Mouse (Mus musculus) heart, embryonic 16.5 days (tissue): ENCODE measurements around the gene Sync. TPM values are rescaled to one million over a fixed set of nuclear protein-coding genes. Genes with fewer than 3 reads are reported as not detected.

ENCODE experiments used
- ATAC-seq: fragments of 200-750 bp; cut with Nextera tagmentation; replicated peaks from 2 replicates; pipeline ENCODE4 v1.8.0; 2017; ENCODE audit warnings: moderate number of reproducible peaks; ENCODE audit not compliant: insufficient read depth, low FRiP score; ENCODE audit errors: extremely low read depth
- H3K27ac ChIP-seq: fragments of 300-500 bp; sonication (generic); 2 replicates; pipeline ENCODE4 v1.5.1; 2014; ENCODE audit warnings: mild to moderate bottlenecking, low read length, control low read depth, moderate library complexity
- H3K27me3 ChIP-seq: fragments of 300-500 bp; sonication (generic); 2 replicates; pipeline ENCODE4 v1.6.1; 2014; ENCODE audit warnings: low read length, mixed read lengths; ENCODE audit not compliant: control insufficient read depth, insufficient read depth
- H3K36me3 ChIP-seq: fragments of 300-500 bp; sonication (generic); 2 replicates; pipeline ENCODE4 v1.6.1; 2014; ENCODE audit not compliant: control insufficient read depth, insufficient read depth
- H3K4me1 ChIP-seq: fragments of 300-500 bp; sonication (generic); 2 replicates; pipeline ENCODE4 v1.6.1; 2014; ENCODE audit warnings: low read length, mixed read lengths; ENCODE audit not compliant: control insufficient read depth, insufficient read depth
- H3K4me2 ChIP-seq: fragments of 300-500 bp; sonication (generic); 2 replicates; pipeline ENCODE4 v1.6.1; 2014; ENCODE audit warnings: low read depth, mild to moderate bottlenecking, control low read depth, low read length
- H3K4me3 ChIP-seq: fragments of 300-500 bp; sonication (generic); 2 replicates; pipeline ENCODE4 v1.5.1; 2014; ENCODE audit warnings: mild to moderate bottlenecking, control low read depth, low read length
- H3K9ac ChIP-seq: fragments of 300-500 bp; sonication (generic); 2 replicates; pipeline ENCODE4 v1.6.1; 2014; ENCODE audit warnings: low read length, control low read depth
- H3K9me3 ChIP-seq: fragments of 300-500 bp; sonication (generic); replicated peaks from 2 replicates; pipeline ENCODE4 v1.6.1; 2016; ENCODE audit warnings: low read length; ENCODE audit not compliant: control insufficient read depth
- WGBS: fragments of 180-500 bp; shearing (Covaris S2); extraction: QIAGEN DNeasy Blood & Tissue Kit; methylation state at CpG from one replicate; pipeline ENCODE4 v1.1.7; 2014; 5-methylcytosine and 5-hydroxymethylcytosine counted together
- polyA plus RNA-seq: library from polyadenylated mRNA; unstranded; fragments of >200 nt; fragmentation: Nextera tagmentation; extraction: Ambion mirVana; gene quantifications from 2 replicates; pipeline ENCODE4 v1.2.1, GENCODE M21; 2015

The Sync gene
- polyA plus RNA-seq, 1 experiment from 2014 or later: 1.9 TPM

DNA sequence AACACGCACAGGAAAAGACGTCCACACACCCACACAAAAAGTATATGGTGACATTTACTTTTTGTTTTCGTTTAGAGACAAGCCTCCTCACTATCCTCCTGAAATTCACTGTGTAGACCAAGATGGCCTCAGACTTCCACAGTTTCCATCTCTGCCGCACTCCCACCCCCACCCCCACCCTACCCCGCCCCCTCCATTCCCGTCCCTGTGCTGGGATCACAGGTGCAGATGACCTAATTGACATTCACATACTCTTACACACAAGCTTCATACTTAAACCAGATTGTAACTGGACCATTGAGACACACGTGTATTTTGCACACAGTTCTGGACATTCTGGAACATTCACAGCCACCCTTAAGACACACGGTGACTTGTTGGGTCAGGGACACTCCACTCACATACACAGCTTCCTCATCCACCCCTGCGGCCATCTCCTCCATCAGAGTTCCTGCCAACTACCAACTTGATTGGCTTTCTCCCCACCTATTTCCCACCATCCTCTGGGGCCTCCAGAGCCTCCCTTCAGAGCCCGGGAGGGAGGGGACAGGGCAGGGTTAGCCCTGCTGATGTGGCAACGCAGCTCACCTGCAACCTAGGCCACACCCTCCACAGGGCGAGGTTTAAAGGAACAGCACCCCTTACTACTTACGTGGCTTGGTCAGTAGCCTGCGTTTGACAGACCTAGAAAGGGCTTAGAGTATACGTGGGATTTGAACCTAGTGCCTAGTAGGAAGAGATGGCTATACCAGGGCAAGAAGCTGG lies 15.2 kb upstream of the Sync start:
- H3K4me1 ChIP-seq: 0 out of 2 replicates have a peak, but pooled peaks cover 5% of the 10 kb centered on the region
- no peak for ATAC-seq
- H3K9ac ChIP-seq: no peak overlapping the region
- no peaks in the 10 kb centered on the region for H3K9me3 ChIP-seq
- no peak overlapping the region for H3K27ac ChIP-seq
- no peaks in the 10 kb centered on the region for H3K27me3 ChIP-seq
- H3K36me3 ChIP-seq: no peaks in the 10 kb centered on the region
- peak overlapping the region; percentile 33 for H3K4me2 ChIP-seq
- no peak overlapping the region for H3K4me3 ChIP-seq
- 18% methylated on average over 15 of the region's 15 CpGs for WGBS

- peak; percentile 57; the same call in 1 of the 2 replicates for ATAC-seq
- H3K36me3 ChIP-seq: no peaks in the 10 kb centered on the region
- H3K27me3 ChIP-seq: no peaks in the 10 kb centered on the region
- peak overlapping the region; percentile 33 for H3K4me2 ChIP-seq
- H3K27ac ChIP-seq: no peak overlapping the region
- no peak overlapping the region for H3K9ac ChIP-seq
- 24% methylated on average over 5 of the region's 5 CpGs for WGBS
- H3K9me3 ChIP-seq: no peaks in the 10 kb centered on the region
- 0 out of 2 replicates have a peak, but pooled peaks cover 5% of the 10 kb centered on the region for H3K4me1 ChIP-seq
- H3K4me3 ChIP-seq: no peak overlapping the region
Measured at GRCm38 (mm10) chr4:129272756-129273046, 14.7 kb upstream of the Sync start.

- H3K27me3 ChIP-seq: no peaks in the 10 kb centered on the region
- peak; percentile 63 for ATAC-seq
- H3K4me3 ChIP-seq: no peak overlapping the region
- H3K9ac ChIP-seq: 0 out of 2 replicates have a peak overlapping the region, but pooled peaks have one; percentile 16
- no peaks in the 10 kb centered on the region for H3K36me3 ChIP-seq
- H3K4me2 ChIP-seq: no peak overlapping the region
- 0 out of 2 replicates have a peak, but pooled peaks cover 5% of the 10 kb centered on the region for H3K4me1 ChIP-seq
- 1% methylated on average over 18 of the region's 18 CpGs for WGBS
- H3K27ac ChIP-seq: no peak overlapping the region
- H3K9me3 ChIP-seq: no peaks in the 10 kb centered on the region
Measured at GRCm38 (mm10) chr4:129276453-129276865, 11.0 kb upstream of the Sync start.

DNA sequence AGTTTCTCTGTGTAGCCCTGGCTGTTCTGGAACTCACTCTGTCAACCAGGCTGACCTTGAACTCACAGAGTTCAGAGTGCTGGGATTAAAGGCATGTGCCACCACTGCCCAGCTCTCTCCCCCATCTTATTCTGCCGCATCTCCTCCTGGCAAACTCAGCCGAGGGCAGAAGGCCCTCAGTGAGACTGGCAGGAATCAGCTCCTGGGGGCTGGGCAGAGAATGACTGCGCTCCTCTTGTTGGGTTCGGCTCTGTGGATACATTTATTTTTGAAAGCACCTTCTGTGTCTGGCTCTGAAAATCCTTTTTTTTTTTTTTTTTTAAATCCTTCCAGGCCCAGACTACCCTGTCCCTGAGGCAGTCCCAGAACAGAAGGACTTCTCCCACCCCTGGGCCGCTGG lies 4.6 kb upstream of the Sync start:
- Histone ChIP-seq H3K9me3 (no peaks in the 10 kb centered on the region), H3K27me3 (peaks cover 6% of the 10 kb centered on the region), H3K9ac (no peak overlapping the region), H3K4me1 (peaks cover 8% of the 10 kb centered on the region), H3K27ac (no peak overlapping the region), H3K36me3 (no peaks in the 10 kb centered on the region), H3K4me3 (no peak overlapping the region), H3K4me2 (no peak overlapping the region)
- no peak for ATAC-seq
- 79% methylated on average over 5 of the region's 5 CpGs for WGBS

GRCm38 (mm10) chr4:129283226-129283625 lies 4.2 kb upstream of the Sync start:
- no peak for ATAC-seq
- H3K4me1 ChIP-seq: peaks cover 12% of the 10 kb centered on the region
- 84% methylated on average over 5 of the region's 5 CpGs for WGBS
- H3K27me3 ChIP-seq: peaks cover 6% of the 10 kb centered on the region
- no peak overlapping the region for H3K4me2 ChIP-seq
- no peaks in the 10 kb centered on the region for H3K36me3 ChIP-seq
- H3K9me3 ChIP-seq: no peaks in the 10 kb centered on the region
- H3K4me3 ChIP-seq: no peak overlapping the region
- no peak overlapping the region for H3K27ac ChIP-seq
- no peak overlapping the region for H3K9ac ChIP-seq

DNA sequence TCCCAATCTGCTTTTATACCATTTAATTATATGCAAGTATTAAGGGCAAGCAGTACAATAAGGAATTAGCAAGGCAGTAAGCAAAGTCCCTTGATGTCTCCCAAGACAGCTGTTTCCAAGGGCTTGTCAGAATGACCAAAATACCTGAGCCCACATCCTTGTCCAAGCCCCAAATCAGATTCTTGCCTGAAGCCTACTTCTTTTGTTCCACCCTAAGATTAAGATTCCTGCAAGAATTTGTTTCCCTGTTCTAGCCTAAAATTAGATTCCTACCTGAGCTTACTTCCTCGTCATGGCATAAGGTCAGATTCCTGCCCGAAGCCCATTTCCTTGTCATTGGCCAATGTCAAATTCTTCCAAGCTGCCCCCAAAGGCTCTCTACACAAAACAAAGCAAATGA lies 2.7 kb upstream of the Sync start:
- Histone ChIP-seq H3K4me2 (no peak overlapping the region), H3K27ac (no peak overlapping the region), H3K4me1 (peaks cover 13% of the 10 kb centered on the region), H3K27me3 (peaks cover 10% of the 10 kb centered on the region), H3K9ac (no peak overlapping the region), H3K4me3 (no peak overlapping the region), H3K9me3 (no peaks in the 10 kb centered on the region), H3K36me3 (no peaks in the 10 kb centered on the region)
- WGBS: 76% methylated on average over 2 of the region's 2 CpGs
- no peak for ATAC-seq

GRCm38 (mm10) chr4:129286001-129286682 lies 1.3 kb upstream of the Sync start:
- Histone ChIP-seq H3K9me3 (no peaks in the 10 kb centered on the region), H3K27ac (no peak overlapping the region), H3K4me2 (peak overlapping the region; percentile 96; the same call in 1 of the 2 replicates), H3K9ac (no peak overlapping the region), H3K36me3 (no peaks in the 10 kb centered on the region), H3K4me3 (no peak overlapping the region), H3K27me3 (peaks cover 10% of the 10 kb centered on the region), H3K4me1 (peaks cover 13% of the 10 kb centered on the region)
- ATAC-seq: 0 out of 2 replicates have a peak, but pooled peaks have one; percentile 21
- WGBS: 54% methylated on average over 5 of the region's 5 CpGs

DNA sequence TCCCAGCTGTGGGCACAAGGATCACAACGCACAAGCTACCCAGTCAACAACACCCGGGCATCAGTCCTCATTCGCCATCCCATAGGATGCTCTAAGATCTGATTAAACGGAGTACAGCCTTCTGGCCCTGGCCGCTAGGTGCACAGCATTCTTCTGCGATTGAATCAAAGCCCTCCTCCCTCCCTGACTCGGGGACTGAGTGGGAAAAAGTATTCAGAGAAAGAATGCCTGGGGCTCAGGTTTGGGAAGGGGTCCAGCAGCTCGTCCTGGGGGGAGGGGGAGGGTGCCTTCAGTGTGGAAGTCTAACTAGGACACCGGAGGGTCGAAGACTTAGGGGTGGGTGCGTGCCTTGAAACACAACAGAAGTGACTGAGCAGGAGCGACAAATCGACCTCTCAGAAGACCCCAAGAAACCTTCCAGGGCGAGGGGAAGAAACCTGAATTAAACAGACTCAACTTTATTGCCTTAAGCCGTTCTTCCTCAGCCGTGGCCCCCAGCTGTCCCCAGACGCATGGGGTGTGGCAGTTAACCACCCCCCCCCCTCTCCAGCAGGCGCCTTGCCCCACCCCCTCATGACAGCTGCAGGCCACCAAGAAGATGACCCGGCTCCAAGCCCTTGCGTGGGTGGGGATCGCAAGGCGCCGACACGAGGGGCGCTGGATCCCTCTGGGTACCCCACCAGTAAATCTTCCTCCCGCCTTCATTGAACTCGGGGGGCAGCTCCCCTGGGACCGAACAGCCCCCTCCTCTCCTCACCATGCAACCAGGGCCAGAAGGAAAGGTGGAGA lies 540 bp upstream of the Sync start:
- Histone ChIP-seq H3K4me2 (peak overlapping the region; percentile 96), H3K4me1 (peaks cover 13% of the 10 kb centered on the region), H3K9me3 (no peaks in the 10 kb centered on the region), H3K36me3 (no peaks in the 10 kb centered on the region), H3K27me3 (peaks cover 10% of the 10 kb centered on the region), H3K9ac (peak overlapping the region; percentile 76), H3K4me3 (peak overlapping the region; percentile 67), H3K27ac (no peak overlapping the region)
- peak; percentile 37; the same call in 1 of the 2 replicates for ATAC-seq
- WGBS: 3% methylated on average over 28 of the region's 28 CpGs
